Comparison of ENCODE assay signal across 20 mouse cellular contexts in the genomic region with DNA sequence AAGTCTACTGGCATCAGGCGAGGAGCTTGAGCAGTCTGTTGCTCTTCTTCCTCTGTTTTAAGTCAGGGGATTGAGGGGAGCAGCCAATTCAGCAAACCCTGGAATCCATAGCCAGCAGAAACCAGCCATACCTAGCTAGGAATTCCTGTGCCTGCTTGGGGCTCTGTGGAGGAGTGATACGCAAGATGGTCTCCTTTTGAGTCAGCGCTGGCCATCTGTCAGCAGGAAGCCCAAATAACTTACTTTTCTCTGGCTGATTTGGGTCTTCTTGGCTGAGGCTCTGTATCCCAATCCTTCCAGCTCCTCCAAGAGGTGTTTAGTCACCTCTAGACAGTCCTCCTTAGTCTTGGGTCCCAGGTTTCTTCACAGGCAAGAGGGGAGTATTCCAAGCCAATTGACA.
"Had no signal": no experiment of that assay in that cellular context is flagged by ENCODE, and none has a peak within 500 bp of the region (broad histone marks: within the 10 kb centered on the region; RNA-seq: fewer than 3 reads in every experiment).

No protein-coding gene starts in this region.

- H3K4me2 ChIP-seq: limb, embryonic 13.5 days; liver, embryonic 12.5 days; liver, embryonic 15.5 days; lung, embryonic 15.5 days; midbrain, embryonic 13.5 days had no signal

- H3K9ac ChIP-seq: limb, embryonic 13.5 days; liver, embryonic 12.5 days; liver, embryonic 15.5 days; lung, embryonic 15.5 days; midbrain, embryonic 13.5 days had no signal

- H3K4me1 ChIP-seq: limb, embryonic 10.5 days; limb, embryonic 13.5 days; liver, embryonic 12.5 days; liver, embryonic 15.5 days; lung, embryonic 15.5 days; midbrain, embryonic 10.5 days; midbrain, embryonic 13.5 days had no signal

- H3K27ac ChIP-seq: kidney, postnatal 0 days; limb, embryonic 10.5 days; limb, embryonic 13.5 days; liver, embryonic 12.5 days; liver, embryonic 15.5 days; lung, embryonic 15.5 days; midbrain, embryonic 10.5 days; midbrain, embryonic 13.5 days had no signal

- DNase-seq: kidney, adult 2 months; kidney, postnatal 25 days; liver; lung, adult 18-20 months; lung, postnatal 10 days; lung, postnatal 36 days; right cerebral cortex, adult 18-20 months; right cerebral cortex, postnatal 14 days; thymus, adult 2 months; thymus, postnatal 14 days; thymus, postnatal 4 days had no signal

- H3K36me3 ChIP-seq: limb, embryonic 10.5 days; limb, embryonic 13.5 days; liver, embryonic 12.5 days; liver, embryonic 15.5 days; lung, embryonic 15.5 days; midbrain, embryonic 10.5 days; midbrain, embryonic 13.5 days had no signal

- H3K4me3 ChIP-seq: limb, embryonic 10.5 days; limb, embryonic 13.5 days; liver, embryonic 12.5 days; liver, embryonic 15.5 days; lung, embryonic 15.5 days; megakaryocyte, embryonic 14.5 days; midbrain, embryonic 10.5 days; midbrain, embryonic 13.5 days had no signal

- H3K9me3 ChIP-seq: limb, embryonic 10.5 days; limb, embryonic 13.5 days; liver, embryonic 12.5 days; liver, embryonic 15.5 days; lung, embryonic 15.5 days; midbrain, embryonic 10.5 days; midbrain, embryonic 13.5 days had no signal
